Mouse (Mus musculus) E14TG2a.4 (cell line): Measurements from ENCODE around the gene Tfap2b.

Source experiments
- CTCF ChIP-seq: conservative IDR thresholded peaks from 2 replicates; pipeline ENCODE4 v1.5.1; 2014; ENCODE audit warnings: low read length
- POU5F1 ChIP-seq: IDR thresholded peaks from 2 replicates; pipeline ENCODE4 v1.6.1; 2014; ENCODE audit warnings: low read length, borderline replicate concordance

- TF ChIP-seq CTCF (no peak), POU5F1 (no peak)
Measured at GRCm38 (mm10) chr1:19210215-19211032, 1.7 kb downstream of the Tfap2b start.
